Mouse (Mus musculus): ENCODE results near the gene Tex2.

GRCm38 (mm10) chr11:106513166-106513565 lies 100.1 kb downstream of the Tex2 start:
- TF ChIP-seq CTCF (IDR thresholded peaks at IDR 0.05; ENCODE audit: low read depth, low read length) (peak; percentile 52; the same call in 1 of the 2 replicates), TAL1 (conservative IDR thresholded peaks at IDR 0.05; ENCODE audit: low read depth, low read length) (no peak), GATA1 (IDR thresholded peaks at IDR 0.05; ENCODE audit: borderline replicate concordance, low read length) (no peak), POLR2AphosphoS5 (IDR thresholded peaks at IDR 0.05; ENCODE audit: insufficient replicate concordance, low read depth, low read length) (no peak), GATA2 (IDR thresholded peaks at IDR 0.05; ENCODE audit: borderline replicate concordance, low read depth, low read length) (no peak)

All from G1E (cell line).